Mouse (Mus musculus): Measurements from ENCODE around the gene Yrdc.

Yrdc gene

DNA sequence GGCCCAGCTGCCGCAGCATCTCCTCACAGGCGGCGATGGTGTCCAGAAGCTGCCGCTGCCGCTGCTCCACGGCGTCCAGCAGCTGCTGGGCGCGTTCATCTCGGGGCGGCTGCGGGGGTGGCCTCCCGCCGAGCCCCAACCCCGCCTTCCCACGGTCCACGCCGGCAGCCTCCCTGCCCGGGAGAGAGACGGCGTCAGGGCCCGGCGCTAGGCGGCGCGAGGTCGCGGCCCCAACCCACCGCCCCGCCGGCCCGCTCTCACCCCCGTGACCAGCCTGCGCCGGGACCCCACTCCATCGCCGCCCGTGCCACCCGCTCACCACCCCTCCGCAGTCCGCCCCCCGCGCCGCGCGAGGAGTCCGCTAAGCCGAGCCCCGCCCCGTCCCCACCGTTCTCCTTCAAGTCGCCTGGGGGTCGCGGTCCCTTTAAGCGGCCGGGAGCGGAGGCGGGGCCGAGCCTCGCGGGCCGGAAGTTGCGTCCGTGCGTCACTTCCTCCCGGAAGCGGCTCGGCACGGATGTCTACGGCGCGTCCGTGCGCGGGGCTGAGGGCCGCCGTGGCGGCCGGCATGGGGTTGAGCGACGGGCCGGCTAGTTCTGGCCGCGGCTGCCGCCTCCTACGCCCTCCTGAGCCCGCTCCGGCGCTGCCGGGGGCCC is at the start of gene Yrdc:
Gene Yrdc (plus strand): TSS at position 419 of the 653 bp plus-strand sequence.
- DNase-seq (ENCODE audit: low spot score in 2 of 2): peak; percentile 86 to 87

DNA sequence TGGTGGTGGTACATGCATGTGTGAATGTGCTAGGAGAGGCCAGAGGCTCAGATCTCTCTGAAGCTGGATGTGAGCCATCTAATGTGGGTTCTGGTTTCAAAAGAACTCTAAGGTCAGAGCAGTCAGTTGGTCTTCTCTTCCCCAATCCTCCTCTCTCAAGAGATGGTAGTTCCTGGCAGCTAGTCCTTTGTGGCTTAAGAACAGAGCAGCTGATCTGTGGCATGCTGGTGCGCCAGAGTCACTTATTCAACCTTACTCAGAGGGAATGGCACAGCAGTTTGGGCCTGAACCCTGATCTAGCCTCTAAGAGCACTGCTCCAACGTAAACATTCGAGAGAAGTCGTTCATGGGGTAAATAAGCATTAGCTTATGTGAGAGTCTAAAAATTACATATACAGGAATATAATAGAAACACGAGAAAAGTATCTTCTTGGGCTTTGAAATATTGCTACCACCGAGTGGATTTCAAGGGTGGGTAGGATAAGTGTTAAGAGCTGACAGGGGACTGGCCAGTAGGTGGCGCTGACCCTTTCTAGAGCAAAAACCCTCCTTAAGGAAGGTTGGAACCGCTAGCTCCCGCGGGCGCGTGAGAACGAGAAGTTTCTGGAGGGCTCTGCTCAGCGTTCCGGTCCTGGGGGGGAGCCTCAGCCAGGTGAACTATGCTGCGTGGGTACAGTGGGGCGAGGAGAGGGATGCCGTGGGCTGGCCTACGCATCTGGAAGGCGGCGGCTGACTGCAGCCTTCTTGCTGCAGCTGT is 48.7 kb upstream of the Yrdc start, which contains the start of gene Mtf1:
Gene Mtf1 (plus strand): TSS at position 553 of the 757 bp plus-strand sequence.
- DNase-seq (ENCODE audit: low spot score in 2 of 2): peak; percentile 77 to 82

DNA sequence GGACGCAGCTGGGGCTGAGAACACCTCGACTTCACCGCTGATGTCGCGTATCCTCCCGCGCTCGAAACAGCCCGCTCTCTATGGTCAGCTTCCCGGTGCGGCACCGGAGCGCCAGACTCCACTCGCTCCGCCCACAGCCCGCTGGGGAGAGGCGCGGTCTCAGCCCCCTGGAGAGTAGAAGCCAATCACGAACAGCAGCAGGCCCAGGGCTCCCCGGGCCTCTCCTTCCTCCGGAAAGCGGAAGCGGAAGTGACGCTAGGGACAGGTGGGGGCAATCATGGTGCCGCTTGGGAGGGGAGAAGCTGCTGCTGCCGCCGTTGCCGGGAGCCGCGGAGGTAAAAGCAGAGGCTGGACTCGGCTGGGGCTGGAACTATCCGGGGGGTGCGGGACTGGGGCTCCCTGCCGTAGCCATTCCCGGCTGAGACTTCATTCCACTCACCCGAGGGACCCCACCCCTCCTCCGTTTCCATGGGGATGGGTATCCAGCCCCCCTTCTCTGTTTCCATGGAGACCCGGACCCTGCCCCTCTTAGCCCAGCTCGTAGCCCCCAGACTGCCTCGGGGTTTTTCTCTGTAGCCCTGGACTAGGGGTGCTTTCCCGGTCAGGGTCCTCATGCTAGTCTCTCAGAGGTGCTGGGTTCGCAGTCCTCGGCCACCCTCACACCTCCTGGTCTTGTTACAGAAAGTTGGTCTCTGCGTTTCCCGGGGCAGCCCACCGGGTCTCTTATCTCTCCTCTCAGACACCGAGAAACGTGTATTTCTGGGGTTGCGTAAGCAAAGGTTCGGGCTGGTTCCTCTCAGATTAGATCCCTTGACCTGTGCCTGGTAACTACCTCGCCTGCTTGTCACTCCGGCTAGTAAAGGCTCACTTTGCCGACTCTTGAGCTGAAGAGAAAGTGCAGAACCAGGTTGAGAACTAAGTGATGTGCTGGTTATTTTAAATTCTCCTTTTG is 47.9 kb upstream of the Yrdc start:
- DNase-seq (ENCODE audit: low spot score in 2 of 2): peak; percentile 87 to 94

DNA sequence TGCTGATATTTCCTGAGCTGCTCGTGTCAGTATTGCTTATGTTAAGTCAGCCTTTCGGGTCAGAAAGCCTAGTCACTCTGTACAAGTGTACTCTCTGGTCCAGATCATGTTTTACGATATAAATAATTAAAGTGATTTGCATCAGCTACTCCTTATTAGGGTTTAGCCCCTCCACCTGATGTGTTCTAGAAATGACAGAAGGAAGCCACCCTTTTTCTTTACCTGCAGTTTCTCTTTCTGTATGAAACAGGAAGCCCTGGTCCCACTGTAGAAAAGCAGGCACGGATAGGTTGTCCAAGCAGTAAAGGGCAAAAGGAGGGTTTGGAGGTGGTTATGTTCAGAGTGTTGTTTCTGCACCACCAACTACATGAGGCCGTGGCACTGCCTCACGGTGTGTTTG is 47.1 kb upstream of the Yrdc start:
- DNase-seq (ENCODE audit: low spot score in 2 of 2): no peak

DNA sequence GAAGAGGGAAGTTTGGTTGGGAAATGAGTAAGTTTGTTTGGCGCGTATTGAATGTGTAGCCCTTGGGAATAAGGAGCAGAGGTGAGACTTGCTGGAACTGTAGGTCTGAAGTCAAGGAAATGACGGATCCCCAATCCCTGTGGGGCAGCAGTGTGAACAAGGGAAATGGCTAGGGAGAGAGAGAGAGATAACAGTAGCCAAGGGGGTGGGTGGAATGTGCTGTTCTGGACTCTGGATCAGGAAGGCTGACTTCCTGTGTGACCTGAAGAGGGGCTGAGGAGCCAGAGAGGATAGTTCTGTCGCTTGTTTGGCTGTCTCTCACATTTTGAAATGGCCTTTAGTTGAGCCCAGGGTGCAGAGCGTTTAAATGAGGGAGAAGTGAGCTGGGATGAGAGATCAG is 42.0 kb upstream of the Yrdc start:
- no peak for DNase-seq (ENCODE audit: low spot score in 2 of 2)

DNA sequence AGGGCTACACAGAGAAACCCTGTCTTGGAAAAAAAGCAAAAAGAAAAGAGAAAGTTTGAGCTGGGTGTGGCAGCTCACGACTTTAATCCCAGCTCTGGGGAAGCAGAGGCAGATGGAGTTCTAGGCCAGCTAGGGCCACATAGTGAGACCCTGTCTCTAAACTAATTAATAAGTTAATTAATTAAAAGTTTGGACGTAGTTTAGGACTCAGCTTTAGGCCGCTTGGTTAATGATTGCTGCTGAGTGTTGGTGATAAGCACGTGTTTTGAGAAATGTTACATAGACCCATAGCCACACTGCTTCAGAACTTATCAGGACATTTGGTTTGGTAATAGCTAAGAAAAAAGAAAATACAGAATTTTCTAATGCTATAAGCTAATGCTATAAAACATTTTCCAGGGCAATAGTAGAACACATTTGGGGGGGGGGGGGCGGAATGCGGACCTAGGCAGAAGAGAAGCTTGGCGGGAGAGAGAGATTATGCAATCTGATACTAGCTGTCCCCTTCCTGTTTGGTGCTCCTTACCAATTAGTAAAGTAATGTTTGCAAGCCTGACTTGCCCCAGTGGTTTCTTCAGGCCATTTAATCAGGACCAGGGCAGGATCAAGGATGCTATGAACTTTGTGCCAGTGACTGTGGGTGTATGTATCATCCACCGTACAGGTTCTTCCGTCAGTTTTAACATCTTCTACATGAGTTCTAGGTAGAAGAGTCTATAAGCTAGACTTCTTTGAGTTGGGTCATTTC is 41.2 kb upstream of the Yrdc start:
- no peak for DNase-seq (ENCODE audit: low spot score in 2 of 2)

DNA sequence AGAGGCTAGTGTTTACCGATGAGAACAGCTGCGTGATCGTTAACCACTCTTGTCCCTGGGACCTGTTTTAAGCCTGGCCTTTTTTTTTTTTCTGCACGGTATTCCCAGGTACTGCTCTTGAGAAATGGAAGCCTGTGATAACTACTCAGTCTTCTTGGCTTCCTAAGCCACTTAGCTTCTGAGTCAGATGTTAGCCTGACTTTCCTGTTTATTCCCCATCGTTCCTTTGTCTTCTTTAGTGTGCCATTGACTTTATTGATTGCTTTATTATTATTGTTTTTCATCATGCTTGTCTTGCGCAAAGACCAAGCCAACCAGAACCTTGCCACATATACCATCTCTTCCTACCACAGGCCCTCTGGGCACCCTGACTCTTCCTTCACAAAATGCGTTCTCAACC is 40.4 kb upstream of the Yrdc start:
- no peak for DNase-seq (ENCODE audit: low spot score in 2 of 2)

DNA sequence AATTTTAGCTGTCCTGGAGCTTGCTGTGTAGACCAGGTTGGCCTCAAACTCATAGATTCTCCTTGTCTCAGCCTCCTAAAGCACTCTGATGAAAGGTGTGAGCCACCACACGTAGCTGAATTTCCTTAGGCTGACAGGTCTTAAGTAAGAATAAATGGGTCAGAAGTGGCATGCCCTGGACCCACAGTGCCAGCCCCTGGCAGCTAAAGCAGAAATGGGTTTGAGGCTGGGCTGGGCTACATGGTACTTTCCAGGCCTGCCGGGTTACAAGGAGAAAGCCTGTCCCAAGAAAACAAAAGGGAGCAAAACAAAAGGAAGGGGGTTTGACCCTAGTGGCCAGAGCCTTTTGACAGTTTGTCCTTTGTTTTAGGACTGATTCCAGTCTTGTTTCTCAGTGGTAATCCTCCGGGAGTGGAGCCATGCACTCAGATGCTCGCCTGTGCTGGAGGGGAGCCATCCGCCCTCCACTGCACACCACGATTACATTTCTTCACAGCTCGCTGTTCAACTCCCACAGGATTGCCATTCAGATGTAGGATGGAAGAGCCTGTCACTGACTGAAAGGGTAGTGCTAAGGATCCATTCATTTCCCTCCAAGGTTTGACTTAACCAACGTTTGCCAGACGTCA is 39.0 kb upstream of the Yrdc start:
- peak in 1 of 2 experiments; percentile 30 for DNase-seq (ENCODE audit: low spot score in 2 of 2)

DNA sequence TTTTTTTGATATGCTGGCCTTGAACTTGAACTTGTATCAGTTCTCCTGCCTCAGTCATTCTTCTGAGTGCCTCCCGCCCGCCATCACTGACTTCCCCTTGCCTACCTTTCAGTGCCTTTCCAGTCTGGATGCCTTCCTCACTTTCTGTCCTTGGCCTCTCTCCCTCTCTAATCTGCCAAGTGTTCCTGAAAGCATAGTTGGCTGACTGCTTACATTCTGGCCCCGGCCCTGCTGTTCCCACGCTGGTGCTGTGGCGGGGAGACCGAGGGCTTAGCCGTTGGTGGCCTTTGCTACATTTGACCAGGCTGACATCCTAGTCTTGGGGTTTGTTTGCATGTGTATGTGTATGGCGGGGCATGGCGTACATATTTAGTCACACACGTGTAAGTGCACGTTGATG is 34.6 kb upstream of the Yrdc start:
- no peak for DNase-seq (ENCODE audit: low spot score in 2 of 2)

DNA sequence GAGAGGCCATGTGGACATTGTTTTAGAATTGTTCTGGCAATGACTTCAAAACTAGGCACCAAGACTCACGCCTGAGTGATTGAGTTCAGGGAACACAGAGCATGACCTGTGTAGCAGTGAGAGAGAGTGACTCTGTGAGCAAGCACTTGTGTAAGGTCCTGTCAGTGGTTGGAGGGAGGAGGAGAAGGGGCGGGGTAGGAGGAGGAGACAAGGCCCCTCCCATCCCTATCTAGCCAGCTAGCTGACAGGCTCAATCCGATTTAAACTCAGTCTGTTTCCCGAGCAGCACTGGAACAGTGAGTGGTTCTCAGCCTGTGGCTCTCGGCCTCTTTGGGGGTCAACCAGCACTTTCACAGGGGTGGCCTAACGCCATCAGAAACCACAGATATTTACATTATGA is 32.7 kb upstream of the Yrdc start:
- DNase-seq (ENCODE audit: low spot score in 2 of 2): no peak

DNA sequence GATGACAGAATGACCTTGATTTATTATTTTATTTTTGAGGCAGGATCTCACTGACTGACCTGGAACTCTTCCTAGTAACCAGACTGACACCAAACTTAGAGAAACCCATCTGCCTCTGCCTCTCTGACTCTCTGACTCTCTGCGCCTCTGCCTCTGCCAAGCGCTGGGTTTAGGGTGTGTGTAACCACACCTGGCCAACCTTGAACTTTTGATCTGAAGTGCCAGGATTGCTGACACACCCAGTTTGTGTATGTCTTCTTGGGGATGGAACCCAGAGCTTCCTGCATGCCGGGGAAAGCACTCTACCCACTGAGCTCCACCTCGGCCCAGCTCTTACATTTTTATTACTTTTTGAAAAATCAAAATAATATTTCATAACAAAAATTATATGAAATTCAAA is 31.6 kb upstream of the Yrdc start:
- DNase-seq (ENCODE audit: low spot score in 2 of 2): no peak

DNA sequence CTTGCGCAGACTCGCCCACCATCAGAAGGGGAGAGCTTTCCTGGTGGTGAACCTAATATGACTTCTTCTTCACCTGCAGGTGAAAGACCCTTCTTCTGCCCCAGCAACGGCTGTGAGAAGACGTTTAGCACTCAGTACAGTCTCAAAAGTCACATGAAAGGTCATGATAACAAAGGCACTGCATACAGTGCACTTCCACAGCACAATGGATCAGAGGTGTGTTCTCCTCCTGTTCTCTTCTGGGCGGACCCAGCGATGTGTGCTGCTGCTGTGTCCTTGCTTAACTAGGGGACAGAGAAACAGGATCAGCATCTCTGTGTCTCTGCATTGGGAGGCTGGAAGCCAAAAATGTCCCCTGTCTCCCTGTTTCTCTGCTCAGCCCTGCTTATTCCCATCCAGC is 25.5 kb upstream of the Yrdc start:
- no peak for DNase-seq (ENCODE audit: low spot score in 2 of 2)

DNA sequence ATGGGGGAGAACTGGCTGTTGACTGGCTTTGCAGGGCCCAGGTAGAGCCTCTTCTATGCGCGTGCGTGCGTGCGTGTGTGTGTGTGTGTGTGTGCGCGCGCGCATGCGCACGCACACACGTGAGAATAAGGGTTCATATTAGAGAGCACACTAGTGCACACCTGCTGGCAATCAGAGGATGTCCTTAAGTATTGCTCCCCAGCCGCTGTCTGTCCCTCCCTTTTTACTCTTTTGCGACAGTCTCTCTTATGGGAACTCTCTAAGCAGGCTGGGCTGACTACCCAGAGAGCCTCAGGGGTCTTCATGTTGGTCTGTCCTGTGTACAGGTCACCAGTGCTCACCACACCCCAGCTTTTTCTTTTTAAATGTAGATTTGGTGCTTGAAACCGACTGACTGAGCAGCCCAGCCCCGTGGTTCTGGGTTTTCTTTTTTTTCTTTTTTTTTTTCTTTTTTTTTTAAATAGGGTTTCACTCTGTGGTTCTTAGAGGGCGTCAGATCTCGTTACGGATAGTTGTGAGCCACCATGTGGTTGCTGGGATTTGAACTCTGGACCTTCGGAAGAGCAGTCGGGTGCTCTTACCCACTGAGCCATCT is 25.0 kb upstream of the Yrdc start:
- no peak for DNase-seq (ENCODE audit: low spot score in 2 of 2)

DNA sequence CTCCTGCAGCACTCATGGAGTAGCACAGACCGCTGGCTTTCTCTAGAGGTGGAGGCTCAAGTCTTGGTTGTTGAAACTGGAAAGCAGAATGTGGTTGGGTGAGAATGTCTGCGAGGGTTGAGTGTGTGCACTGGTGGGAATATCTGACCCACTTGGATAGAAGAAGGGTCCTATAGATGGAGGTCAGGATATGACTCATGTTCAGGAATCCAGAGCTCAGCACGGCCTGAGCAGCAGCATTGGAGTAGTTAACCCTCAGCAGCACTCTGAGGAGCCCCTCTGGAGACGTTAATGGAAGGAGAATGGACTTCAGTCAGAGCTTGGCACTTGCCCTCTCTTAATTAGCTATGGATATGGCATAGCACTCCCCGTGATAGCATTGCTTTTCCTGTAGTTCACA is 20.8 kb upstream of the Yrdc start:
- DNase-seq (ENCODE audit: low spot score in 2 of 2): no peak

DNA sequence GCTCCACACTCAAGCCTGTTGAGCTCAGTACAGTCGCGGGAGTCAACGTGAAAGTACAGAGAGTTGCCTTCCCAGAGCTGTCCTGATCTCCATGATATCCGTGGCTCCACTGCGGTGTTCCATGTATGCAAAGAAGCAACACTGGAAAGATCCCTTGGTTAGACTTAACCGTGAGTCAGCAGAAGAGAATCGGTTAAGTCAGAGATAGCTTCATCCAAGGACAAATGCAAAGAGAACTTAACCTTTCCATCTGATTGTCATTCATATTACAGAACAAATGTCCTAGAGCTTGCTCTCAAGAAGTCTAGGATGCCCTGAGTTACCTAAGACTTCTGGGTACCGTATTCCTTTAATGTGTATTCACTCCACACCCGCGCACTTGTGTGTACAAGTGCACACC is 17.7 kb upstream of the Yrdc start:
- DNase-seq (ENCODE audit: low spot score in 2 of 2): no peak

DNA sequence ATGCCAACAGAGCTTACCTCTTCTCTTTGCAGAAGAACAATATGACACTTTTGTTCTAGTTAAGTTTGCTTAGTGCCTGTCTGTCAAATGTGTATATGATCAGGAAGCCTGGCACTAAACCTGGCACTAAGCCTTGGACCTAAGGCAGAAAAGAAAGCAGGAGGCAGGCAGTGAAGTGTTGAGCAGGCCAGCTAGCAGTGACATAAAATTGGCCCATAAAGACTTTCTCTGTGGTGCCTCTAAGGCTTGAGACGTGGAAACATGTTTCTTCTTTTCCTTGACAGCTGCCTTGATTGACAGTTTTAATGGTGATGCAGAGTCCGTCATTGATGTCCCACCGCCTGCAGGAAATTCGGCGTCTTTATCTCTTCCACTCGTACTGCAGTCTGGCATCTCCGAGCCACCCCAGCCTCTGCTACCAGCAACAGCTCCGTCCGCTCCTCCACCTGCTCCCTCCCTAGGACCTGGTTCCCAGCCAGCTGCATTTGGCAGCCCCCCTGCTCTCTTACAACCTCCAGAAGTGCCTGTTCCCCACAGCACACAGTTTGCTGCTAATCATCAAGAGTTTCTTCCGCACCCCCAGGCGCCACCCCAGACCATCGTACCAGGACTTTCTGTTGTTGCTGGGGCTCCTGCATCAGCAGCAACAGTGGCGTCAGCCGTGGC is 12.3 kb upstream of the Yrdc start:
- no peak for DNase-seq (ENCODE audit: low spot score in 2 of 2)

DNA sequence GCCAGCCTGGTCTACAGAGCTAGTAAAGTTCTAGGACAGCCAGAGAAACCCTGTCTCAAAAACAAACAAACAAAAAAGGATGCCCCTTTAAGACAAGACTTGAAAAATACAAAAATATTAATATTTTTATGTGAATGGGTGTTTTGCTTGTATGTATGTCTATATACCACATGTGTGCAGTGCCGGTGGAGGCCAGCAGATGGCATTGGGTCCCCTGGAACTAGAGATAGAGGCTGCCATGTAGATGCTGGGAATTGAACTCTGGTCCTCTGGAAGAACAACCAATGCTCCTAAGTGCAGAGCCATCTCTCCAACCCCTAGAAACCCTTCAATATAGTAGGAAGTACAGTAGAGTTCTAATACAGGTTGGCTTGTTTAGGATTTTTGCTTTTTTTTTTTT is 9.5 kb upstream of the Yrdc start:
- no peak for DNase-seq (ENCODE audit: low spot score in 2 of 2)

DNA sequence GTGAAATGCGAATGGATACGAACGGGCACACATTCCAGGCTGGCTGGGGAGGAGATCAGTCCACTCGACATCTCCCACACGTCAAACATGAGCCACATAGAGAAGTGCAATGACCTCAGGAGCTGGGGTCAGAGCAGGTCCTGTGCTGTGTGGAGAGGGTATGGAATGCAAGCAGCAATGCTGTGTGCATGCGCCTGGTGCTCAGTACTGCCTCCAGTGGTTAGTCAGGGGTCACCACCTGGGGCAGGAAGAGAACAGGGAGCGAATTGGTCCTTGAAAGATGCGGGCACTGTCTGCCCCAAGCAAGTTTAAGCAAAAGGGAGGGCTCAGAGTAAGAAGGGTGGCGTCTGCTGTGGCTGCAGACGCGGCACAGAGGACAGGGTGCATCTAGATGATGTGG is 7.0 kb upstream of the Yrdc start:
- no peak for DNase-seq (ENCODE audit: low spot score in 2 of 2)

DNA sequence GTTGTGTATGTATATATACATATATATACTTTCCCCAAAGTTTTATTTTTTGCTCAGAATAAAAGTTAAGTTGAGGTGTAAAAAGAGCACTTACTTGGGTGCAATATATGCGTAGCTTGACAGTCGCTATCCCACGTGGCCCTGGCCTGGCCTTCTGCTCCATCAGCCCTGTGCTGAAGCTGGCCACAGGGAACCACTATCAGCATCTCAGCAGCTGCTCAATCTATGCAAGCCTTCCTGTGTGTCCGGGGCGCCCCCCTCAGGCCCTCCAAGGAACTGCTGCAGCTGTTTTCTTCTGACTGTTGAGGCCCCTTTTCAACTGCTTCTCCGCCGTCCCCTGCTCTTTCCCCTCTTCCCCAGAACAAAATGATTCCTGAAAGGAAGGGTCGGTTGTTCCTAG is 2.9 kb upstream of the Yrdc start:
- peak; percentile 81 to 87 for DNase-seq (ENCODE audit: low spot score in 2 of 2)

DNA sequence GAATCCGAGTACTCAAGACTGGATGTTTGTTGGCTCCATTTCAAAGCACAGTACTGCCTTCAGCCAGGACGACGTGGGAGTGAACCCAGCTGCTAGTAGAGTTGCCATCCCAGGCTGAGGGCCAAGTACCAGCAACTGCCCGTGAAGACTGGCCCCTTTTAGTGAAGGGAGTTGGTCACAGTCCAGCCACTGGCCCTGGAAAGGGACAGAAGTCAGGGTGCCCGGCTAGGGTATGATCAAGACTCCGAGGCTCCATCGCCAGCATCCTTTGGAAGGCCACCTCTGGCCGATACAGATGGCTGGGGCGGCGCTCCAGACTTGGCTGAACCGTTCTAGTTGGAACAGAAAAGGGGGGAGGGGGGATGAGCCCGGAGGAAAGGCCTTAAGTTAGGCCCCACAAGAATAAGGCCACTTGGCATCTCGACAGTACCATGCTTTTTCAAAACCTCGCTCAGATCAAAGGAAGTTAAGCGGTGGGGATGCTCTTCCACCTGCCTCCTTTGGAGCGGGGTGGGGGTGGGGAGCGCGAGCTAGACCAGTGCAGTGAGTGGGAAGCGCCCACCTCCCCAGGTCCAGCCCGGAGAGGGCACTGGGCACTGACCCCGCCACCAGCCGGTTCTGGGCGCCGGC is 733 bp upstream of the Yrdc start:
- peak; percentile 47 to 55 for DNase-seq (ENCODE audit: low spot score in 2 of 2)
